ENCODE assay signal across 18 mouse cellular contexts in genomic region chr5:138952969-138953368, GRCm38 (mm10). TPM values are rescaled to one million over a fixed set of nuclear protein-coding genes. Genes with fewer than 3 reads are reported as not detected.
A peak's percentile ranks its signal among the peaks of the same experiment; 100 is the strongest.
DNase-seq lines count a peak whose midpoint lies in the region; ATAC-seq and TF ChIP-seq lines count a peak whose summit lies in the region.
"Had no signal": no experiment of that assay in that cellular context is flagged by ENCODE, and none has a peak within 500 bp of the region (broad histone marks: within the 10 kb centered on the region; RNA-seq: fewer than 3 reads in every experiment).

No protein-coding gene starts in this region.

- no peak overlapping the region for H3K4me2 ChIP-seq in embryonic facial prominence, embryonic 14.5 days (ENCODE audit: low read depth, low read length)
- no peak overlapping the region for H3K4me2 ChIP-seq in lung, embryonic 16.5 days (ENCODE audit: low read depth, low read length)
- H3K4me2 ChIP-seq: embryonic facial prominence, embryonic 12.5 days; forebrain, embryonic 15.5 days had no signal

- no peak overlapping the region for H3K4me3 ChIP-seq in gastrocnemius, adult 2 months
- H3K4me3 ChIP-seq in embryonic facial prominence, embryonic 14.5 days (ENCODE audit: low read depth, low read length): no peak overlapping the region
- no peak overlapping the region for H3K4me3 ChIP-seq in lung, embryonic 16.5 days (ENCODE audit: low read length)
- H3K4me3 ChIP-seq in thymus, adult 2 months (ENCODE audit: control insufficient read depth, insufficient read depth, low read length): no peak overlapping the region
- H3K4me3 ChIP-seq: embryonic facial prominence, embryonic 12.5 days; forebrain, embryonic 15.5 days had no signal

- H3K27ac ChIP-seq in gastrocnemius, adult 2 months: peak overlapping the region; percentile 78
- no peak overlapping the region for H3K27ac ChIP-seq in embryonic facial prominence, embryonic 14.5 days (replicated peaks; ENCODE audit: low read depth, low read length)
- 0 out of 2 replicates have a peak overlapping the region, but pooled peaks have one; percentile 6 for H3K27ac ChIP-seq in lung, embryonic 16.5 days (ENCODE audit: low read length)
- H3K27ac ChIP-seq in thymus, adult 2 months (ENCODE audit: control insufficient read depth, insufficient read depth, low read length): no peak overlapping the region
- H3K27ac ChIP-seq: embryonic facial prominence, embryonic 12.5 days; forebrain, embryonic 15.5 days had no signal

- H3K27me3 ChIP-seq in embryonic facial prominence, embryonic 14.5 days (replicated peaks; ENCODE audit: control insufficient read depth, insufficient read depth, low read length): no peaks in the 10 kb centered on the region
- no peaks in the 10 kb centered on the region for H3K27me3 ChIP-seq in lung, embryonic 16.5 days (ENCODE audit: control insufficient read depth, insufficient read depth, low read depth, low read length)
- H3K27me3 ChIP-seq in thymus, adult 2 months (ENCODE audit: control insufficient read depth, insufficient read depth, low read length): no peaks in the 10 kb centered on the region
- H3K27me3 ChIP-seq: embryonic facial prominence, embryonic 12.5 days; forebrain, embryonic 15.5 days had no signal

- TF ChIP-seq CTCF in gastrocnemius, adult 2 months (IDR thresholded peaks at IDR 0.05): no peak
- TF ChIP-seq CTCF in thymus, adult 2 months (IDR thresholded peaks at IDR 0.05; ENCODE audit: borderline replicate concordance, control insufficient read depth, extremely low read depth, insufficient read depth, low read length, poor library complexity): no peak

- peak; percentile 68 for DNase-seq in gastrocnemius, adult 2 months
- no peak for DNase-seq in gastrocnemius, postnatal 36 days
- peak; percentile 41 for DNase-seq in Muller cell, postnatal 12 days (ENCODE audit: inconsistent ontology term)
- DNase-seq in embryonic facial prominence, embryonic 14.5 days (ENCODE audit: low spot score): peak; percentile 33
- no peak for DNase-seq in thymus, adult 2 months
- DNase-seq in urinary bladder, adult 18-20 months (ENCODE audit: low spot score in 2 of 2): no peak
- DNase-seq: cerebellum, adult 11 months; heart, adult 11 months; heart, postnatal 4 days; liver; retina, postnatal 1 day; thymus, adult 18-20 months had no signal

- peaks cover 36% of the 10 kb centered on the region for H3K4me1 ChIP-seq in embryonic facial prominence, embryonic 14.5 days (ENCODE audit: control insufficient read depth, insufficient read depth, low read length)
- H3K4me1 ChIP-seq in lung, embryonic 16.5 days (replicated peaks; ENCODE audit: control insufficient read depth, insufficient read depth, low read length): peaks cover 37% of the 10 kb centered on the region
- H3K4me1 ChIP-seq in thymus, adult 2 months (replicated peaks; ENCODE audit: control insufficient read depth, insufficient read depth, low read length): no peaks in the 10 kb centered on the region; the same call in 1 of the 2 replicates

- H3K36me3 ChIP-seq in embryonic facial prominence, embryonic 14.5 days (ENCODE audit: control insufficient read depth, insufficient read depth, low read length): no peaks in the 10 kb centered on the region
- no peaks in the 10 kb centered on the region for H3K36me3 ChIP-seq in lung, embryonic 16.5 days (ENCODE audit: control insufficient read depth, insufficient read depth, low read length)
- no peaks in the 10 kb centered on the region for H3K36me3 ChIP-seq in thymus, adult 2 months (ENCODE audit: control insufficient read depth, insufficient read depth, low read length)
- H3K36me3 ChIP-seq: embryonic facial prominence, embryonic 12.5 days; forebrain, embryonic 15.5 days had no signal

- intact Hi-C loops in gastrocnemius, adult 2 months (cut with DNase I): loop anchor here (2.0 kb wide), 1 partner anchor 42 kb away; no protein-coding TSS in a partner anchor
- intact Hi-C loops in gastrocnemius, postnatal 36 days (cut with DNase I): loop anchor here (5.0 kb wide), 1 partner anchor 39 kb away; no protein-coding TSS in a partner anchor

- 24% methylated on average over 12 of the region's 13 CpGs for WGBS in embryonic facial prominence, embryonic 14.5 days
- WGBS in lung, embryonic 16.5 days: 28% methylated on average over 13 of the region's 13 CpGs
- WGBS in thymus, adult 2 months: 84% methylated on average over 13 of the region's 13 CpGs

- H3K9ac ChIP-seq in embryonic facial prominence, embryonic 14.5 days (ENCODE audit: low read depth, low read length): 0 out of 2 replicates have a peak overlapping the region, but pooled peaks have one; percentile 10
- no peak overlapping the region for H3K9ac ChIP-seq in lung, embryonic 16.5 days (ENCODE audit: low read length)
- H3K9ac ChIP-seq: embryonic facial prominence, embryonic 12.5 days; forebrain, embryonic 15.5 days had no signal

- H3K9me3 ChIP-seq in embryonic facial prominence, embryonic 14.5 days (ENCODE audit: control insufficient read depth, low read length): no peaks in the 10 kb centered on the region
- no peaks in the 10 kb centered on the region for H3K9me3 ChIP-seq in lung, embryonic 16.5 days (ENCODE audit: control insufficient read depth, low read length)
- H3K9me3 ChIP-seq: embryonic facial prominence, embryonic 12.5 days; forebrain, embryonic 15.5 days had no signal

- no peak for ATAC-seq in embryonic facial prominence, embryonic 14.5 days (ENCODE audit: low read depth)
- ATAC-seq in lung, embryonic 16.5 days (ENCODE audit: low read depth): 0 out of 2 replicates have a peak, but pooled peaks have one; percentile 16
- ATAC-seq in megakaryocyte, adult 5-6 weeks (ENCODE audit: poor library complexity, severe bottlenecking): no peak
- ATAC-seq: forebrain, embryonic 15.5 days; intestine, embryonic 16.5 days had no signal

- no peak for TF ChIP-seq POLR2A in thymus, adult 2 months (IDR thresholded peaks at IDR 0.05; ENCODE audit: control insufficient read depth, extremely low read depth, insufficient read depth, low read length, poor library complexity)

RNA-seq across cellular contexts. Expression of gene Pdgfa, which starts 44.2 kb away (rescaled TPM):
- 10 to 100 TPM; 17.8 to 27.4 TPM for total RNA-seq in gastrocnemius, adult 2 months (2021)
- 10 to 100 TPM; 21.9 to 22.1 TPM for total RNA-seq in gastrocnemius, postnatal 36 days (2021)
- polyA plus RNA-seq in embryonic facial prominence, embryonic 14.5 days (2014; fragmentation: Nextera tagmentation; extraction: Ambion mirVana): 65.7 and 73.2 TPM in 2 replicates
- 56.7 and 58.2 TPM in 2 replicates for polyA plus RNA-seq in lung, embryonic 16.5 days (2015; fragmentation: Nextera tagmentation; extraction: Ambion mirVana)
- 10.7 and 12.6 TPM in 2 replicates for polyA plus RNA-seq in thymus, adult 2 months (2012; rRNA removed)
- total RNA-seq in megakaryocyte, adult 5-6 weeks (2015): 0.13 and 0.75 TPM in 2 replicates
- total RNA-seq in megakaryocyte, adult 5-6 weeks (2017): 0.07 and 0.12 TPM in 2 replicates
- total RNA-seq: megakaryocyte-erythroid progenitor cell, adult 5-6 weeks had no signal

Comparison
In these comparisons a context has a peak if more than half of its experiments do, and no peak if none do; other contexts are left out.
1. DNase-seq: peak in gastrocnemius, adult 2 months (single experiment), Muller cell, postnatal 12 days (single experiment) and embryonic facial prominence, embryonic 14.5 days (single experiment); none in gastrocnemius, postnatal 36 days (0 of 2), thymus, adult 2 months (single experiment) and urinary bladder, adult 18-20 months (0 of 2).
2. H3K27ac ChIP-seq: peak in gastrocnemius, adult 2 months (single experiment) and lung, embryonic 16.5 days (single experiment); none in embryonic facial prominence, embryonic 14.5 days (single experiment) and thymus, adult 2 months (single experiment).
3. RNA of gene Pdgfa, which starts 44.2 kb away (total RNA-seq): 17.8 to 27.4 TPM in gastrocnemius, adult 2 months and 21.9 to 22.1 TPM in gastrocnemius, postnatal 36 days; 0.07 to 0.75 TPM in megakaryocyte, adult 5-6 weeks; every median in the first group is over 10 times any median in the second.